Mouse (Mus musculus): ENCODE results near the gene Ifih1.

Gene Ifih1

GRCm38 (mm10) chr2:62548104-62548503, 98.0 kb downstream of the Ifih1 start:
- no peak for DNase-seq (ENCODE audit: low read depth)

Measured in fibroblast of lung, adult 2 months (primary cell).